Mouse (Mus musculus) T-helper 2 cell (primary cell): Measurements from ENCODE around the gene Fignl1.

Experiments used
- in situ Hi-C: fragments of 300-600 bp; cut with MboI, MseI; formaldehyde crosslinking; loops from one replicate; pipeline ENCODE4 v1.15.1; 2025; ENCODE audit warnings: high pct_unique_total_duplicates

The Fignl1 gene

DNA sequence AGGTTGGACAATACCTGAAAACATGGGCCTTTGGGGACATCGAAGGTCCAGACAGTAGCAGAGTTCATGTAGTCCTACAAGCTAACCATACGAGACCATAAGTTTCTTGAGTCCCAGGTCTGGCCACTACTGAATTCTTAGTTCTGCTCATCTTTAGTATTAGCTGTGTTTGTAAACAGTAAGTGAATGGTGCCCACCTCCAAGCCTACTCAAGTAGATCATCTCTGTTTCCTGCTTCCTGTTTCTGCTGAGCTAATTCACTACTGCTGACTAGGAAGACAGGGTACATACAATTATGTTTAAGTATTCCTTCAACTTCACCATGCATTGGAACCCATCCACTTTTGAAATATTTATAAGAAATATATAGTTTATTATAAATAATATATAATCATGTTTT is 40.7 kb downstream of the Fignl1 start:
- in situ Hi-C loops: no loop called here

DNA sequence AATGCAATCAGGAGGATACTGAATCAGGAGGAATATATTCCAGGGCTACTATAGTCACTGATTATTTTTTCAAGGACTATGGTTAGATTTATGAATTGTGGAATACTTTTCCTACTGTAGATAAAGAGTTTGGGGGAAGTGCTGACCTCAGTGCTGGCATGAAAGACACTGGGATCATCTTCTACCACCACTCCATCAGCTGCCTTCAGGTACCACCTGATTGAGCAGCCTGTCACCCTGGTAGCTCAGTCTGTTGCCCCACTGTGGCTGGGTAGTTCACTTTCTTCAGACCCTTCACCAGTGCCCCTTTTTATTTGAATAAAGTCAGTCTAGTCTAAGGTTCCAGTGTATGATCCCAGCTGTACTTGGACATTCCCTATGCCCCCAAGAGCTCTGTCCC is 42.0 kb downstream of the Fignl1 start:
- in situ Hi-C loops: no loop called here

DNA sequence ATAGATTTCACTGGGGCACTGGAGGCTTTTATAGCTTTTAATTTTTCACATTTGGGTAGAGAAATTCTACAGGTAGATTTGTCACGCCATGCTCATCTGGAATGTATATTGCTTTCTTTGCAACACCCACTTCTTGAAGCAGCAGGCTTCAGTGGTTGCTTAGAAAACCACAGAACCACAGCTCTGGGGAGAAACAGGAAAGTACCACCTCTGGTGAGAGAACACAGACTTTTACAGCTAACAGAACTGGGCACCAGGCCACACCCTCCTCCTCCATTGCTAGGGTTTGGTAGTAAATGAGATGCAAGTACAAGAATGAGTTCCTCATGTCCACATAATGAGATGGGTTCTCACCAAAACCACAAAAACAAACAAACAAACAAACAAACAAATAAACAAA is 42.7 kb downstream of the Fignl1 start:
- in situ Hi-C loops: no loop called here

DNA sequence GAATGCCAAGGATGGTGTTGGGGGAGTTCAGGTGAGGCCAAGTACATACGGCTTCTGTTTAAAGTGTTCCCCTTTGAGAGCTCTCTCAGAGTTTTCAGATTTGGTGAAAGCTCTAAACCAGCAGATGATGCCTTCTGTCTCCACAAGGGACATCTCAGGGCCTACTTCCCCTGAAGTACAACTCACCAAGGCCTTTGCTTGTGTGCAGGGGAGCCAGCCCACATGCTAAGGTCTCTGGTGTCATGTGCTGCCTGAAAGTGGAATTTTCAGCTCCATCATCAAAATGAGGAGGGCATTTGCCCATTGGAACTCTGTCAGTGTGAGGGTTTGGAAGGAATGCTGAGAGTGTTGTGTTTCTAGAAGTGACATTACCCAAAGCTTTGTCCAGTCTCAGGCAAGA is 43.3 kb downstream of the Fignl1 start:
- in situ Hi-C loops: no loop called here

DNA sequence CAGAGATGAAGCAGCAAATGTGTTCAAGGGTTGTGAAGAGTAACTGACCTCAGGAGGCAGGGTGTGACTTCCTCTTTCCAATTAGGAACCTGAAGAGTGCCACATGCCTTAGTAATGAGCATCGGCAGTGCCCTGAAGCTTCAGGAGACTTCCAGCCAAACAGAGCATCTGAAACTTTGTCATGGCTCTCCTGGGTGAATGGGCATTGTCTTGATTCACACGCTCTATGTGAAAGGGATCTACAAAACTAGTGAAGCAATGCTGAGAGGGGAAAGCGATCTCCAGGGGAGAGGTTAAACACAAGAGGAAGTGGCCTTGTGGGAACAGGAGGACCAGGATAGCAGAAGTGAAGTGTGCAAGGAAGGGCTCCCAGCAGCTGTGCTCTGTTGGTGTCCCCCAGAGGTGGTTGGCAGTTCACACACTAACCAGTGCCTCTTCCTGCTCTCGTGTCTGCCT is 45.5 kb downstream of the Fignl1 start:
- in situ Hi-C loops: no loop called here

DNA sequence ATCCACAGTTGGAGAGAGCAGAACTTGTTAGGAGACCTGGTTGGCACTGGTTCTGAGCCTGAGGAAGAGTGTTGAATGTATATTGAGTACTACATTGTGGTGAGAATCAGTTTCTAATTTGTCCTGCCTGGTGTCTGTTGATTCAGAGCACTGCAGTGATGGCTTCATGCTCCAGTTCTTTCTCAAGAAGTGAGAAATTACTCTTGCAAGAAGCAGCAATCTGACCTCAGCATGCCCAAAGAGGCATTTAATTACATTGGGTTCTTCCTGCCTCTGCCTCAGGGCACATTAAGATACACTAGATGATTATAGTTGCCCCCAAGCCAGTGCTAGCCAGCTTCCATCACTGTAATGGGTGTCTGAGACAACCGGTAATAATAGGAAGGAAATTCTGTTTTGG is 49.9 kb downstream of the Fignl1 start:
- in situ Hi-C loops: no loop called here

DNA sequence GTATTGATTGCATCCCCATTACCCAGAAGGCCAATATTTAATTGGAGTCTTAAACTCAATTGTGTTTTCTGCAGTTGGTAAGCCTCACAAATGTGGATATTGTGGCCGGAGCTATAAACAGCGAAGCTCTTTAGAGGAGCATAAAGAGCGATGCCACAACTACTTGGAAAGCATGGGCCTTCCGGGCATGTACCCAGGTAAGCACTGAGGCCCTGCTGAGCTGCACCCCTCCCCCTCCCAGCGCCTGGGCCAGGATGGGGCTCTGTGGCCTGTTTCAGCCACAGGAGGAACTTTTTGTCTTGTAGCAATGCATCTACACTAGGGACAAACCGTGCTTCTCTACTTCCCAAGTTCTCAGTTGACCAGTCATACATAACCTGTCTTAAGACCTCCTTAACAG is 50.6 kb downstream of the Fignl1 start:
- in situ Hi-C loops: no loop called here

DNA sequence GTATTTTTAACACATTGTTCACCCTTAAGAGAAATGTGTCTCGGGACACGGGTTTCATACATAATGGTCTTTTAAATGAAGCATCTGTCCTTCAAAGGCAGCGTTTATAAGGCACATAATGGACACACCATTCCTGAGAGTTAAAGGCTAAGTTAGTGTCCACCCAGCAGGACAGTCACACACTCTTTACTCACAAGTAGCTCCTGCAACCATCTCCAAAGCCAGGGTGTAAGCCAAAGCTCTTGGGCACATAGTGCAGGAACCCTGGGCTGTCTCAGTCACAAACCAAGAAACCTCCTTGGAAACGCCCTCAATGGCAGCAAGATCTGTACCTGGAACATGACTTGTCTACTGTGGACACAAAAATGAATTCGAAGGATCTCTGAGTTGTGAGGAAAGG is 55.9 kb downstream of the Fignl1 start:
- in situ Hi-C loops: no loop called here

DNA sequence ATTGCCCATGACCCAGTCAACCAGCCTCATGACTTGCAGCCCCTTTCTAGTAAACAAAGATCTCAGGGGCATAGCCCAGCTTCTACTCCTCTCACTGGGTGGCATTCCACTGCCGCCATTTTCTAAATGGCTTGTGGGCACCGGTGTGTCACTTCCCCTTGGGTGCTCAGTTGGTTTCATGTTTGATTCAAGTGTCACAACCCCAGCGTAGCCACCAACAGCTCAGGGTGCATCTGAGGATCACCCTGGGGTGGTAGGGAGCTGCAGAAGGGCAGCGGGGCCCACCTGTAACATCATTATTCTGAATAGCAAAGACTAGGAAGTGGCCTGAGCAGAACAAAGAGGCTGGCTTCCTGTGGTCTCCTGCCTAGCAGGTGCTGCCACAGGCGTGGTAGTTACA is 57.7 kb downstream of the Fignl1 start:
- in situ Hi-C loops: no loop called here

DNA sequence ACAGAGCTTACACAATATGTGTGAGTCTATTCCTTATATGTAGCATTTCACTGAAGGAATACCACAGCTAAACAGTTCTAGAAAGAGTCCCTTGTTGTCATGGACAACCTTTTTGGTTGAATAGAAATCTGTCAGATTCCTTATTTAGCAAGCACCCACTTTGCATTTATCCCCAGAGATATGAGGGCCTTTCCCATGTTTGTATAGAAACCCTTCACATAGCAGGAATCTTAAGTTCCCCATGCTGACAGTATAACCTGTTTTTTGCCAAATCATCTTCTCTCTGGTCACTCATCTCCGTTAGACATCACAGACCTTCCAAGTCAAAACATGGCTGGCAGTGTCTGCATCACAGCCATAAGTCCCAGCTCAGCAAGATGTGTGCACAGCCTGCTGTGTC is 64.5 kb downstream of the Fignl1 start:
- in situ Hi-C loops: no loop called here

DNA sequence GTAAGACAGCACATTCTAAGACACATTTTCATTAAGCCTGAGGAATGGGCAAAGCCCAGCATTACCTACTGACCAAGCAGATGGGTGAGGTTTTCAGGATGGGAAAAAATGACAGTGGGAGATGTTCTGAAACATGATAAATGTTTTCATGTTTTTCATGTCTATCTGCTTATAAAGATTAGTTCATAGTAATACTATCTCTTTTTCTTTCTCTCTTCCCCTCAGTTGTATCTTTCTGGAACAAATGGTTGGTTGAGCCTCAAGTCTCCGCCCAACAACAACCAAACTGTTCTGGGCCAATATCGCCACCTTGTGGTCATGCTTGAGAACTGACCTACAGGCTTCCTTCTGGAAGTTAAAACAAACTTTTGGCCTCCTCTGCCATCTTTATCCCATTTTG is 66.1 kb downstream of the Fignl1 start:
- in situ Hi-C loops: no loop called here

DNA sequence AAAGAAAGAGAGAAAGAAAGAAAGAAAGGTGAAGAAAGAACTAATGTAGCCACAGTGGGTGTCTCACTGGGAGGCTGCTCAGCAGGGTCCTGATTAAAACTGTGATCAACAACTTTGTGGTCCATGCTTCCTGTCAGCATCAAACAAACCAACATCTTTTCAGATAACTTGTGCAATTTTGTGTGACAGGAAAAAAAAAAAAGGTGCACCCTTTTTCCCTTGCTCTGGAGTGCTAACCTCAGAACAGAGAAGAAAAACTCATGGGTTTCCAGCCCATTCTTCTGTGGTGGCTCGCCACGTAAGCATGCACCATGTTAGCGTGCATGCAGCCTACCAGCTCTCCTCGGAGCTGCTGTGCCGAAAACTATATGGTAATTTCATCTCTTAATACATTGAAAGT is 67.2 kb downstream of the Fignl1 start:
- in situ Hi-C loops: no loop called here

DNA sequence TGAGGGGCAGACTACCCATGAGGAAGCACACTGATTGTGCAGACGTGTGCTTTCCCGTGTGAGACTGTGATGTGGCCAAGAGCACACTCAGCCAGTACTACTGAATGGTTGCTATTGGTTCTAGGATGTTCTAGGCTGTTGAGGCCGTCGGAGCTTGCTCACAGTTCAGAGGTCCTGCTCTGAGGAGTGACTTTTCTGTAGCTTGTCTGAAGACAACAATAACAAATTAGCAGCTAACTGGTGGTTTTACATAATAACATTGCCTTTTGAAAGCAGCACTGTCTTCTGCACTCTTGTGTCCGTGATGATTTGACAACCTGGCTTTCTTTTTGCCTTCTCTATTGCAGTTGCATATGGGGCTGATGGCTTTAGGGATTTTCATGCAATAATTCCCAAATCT is 68.2 kb downstream of the Fignl1 start:
- in situ Hi-C loops: no loop called here

DNA sequence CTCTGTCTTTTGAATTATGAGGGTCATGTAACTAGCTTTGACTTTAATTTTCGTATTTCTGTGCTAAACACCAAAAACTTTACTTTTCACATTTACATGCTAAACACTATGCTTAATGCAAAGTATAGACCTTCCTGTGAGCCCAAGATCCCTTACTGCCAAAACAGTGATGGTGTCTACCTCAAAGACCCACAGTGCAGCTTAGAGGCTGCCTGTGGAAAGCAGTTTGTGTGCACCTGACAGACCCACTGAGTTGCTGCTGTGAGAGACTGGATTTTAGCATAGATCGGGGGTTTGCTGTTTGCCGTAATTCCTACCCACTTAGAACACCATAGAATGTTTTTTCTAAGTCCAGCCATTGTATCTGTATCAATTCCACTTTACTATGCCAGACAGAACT is 69.7 kb downstream of the Fignl1 start:
- in situ Hi-C loops: loop anchor here (5.0 kb wide), 1 partner anchor 47 kb away; no protein-coding TSS in a partner anchor

DNA sequence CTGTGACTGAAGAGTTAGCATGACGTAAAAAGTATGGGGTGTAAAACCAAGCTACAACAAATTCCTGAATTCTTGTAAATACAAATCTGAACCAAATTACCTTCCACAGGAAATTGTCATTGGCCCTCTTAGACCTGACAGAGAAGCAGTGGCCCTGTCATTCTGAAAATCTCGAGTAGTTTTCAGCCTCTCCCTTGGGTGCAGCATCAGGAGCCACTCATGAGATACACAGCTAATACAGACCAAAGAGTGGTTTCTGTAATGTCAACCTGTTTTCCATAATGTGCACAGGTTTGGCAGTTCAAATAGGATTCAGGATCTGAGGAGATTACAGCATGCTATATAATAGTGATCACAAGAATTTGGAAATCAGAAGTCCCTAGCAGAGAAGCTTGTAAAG is 71.2 kb downstream of the Fignl1 start:
- in situ Hi-C loops: loop anchor here (5.0 kb wide), 1 partner anchor 45 kb away; no protein-coding TSS in a partner anchor
